In the genomic region with DNA sequence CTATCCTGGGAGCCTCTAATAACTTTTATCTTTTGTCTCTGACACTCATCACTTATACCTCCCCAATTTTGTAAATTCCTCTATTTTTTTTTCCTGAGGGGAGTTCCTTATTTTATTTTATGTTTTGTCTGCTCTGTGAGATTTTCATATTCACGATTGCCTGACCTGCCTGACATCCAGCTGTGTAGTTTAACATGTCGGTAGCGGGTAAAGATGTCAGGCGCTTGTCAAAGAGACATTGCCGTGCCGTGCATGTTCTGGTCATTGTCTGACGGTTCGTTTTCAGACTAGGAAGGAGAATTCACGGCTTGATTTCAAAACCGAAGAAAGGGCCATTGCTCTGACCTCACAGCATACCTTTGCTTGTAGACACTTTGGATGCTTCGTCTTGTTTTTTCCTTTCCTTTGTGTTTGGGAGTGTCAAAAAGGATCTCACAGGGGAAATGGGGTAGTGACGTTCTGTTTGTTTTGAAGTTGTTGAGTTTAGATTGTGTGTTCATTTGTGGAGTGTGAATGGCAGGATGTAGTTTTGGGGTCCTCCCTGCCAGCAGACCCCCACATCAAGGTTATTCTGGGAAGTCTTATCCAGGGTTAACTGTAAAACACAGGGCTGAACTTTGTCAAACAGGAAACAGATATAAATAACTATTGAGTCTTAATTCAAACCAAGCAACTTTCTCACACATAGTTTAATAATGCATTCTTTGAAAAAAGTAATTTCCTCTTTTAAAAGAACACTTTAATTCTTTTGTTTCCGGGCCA, we compare ENCODE assay signal across 13 mouse cellular contexts.
DNase-seq lines count a peak whose midpoint lies in the region; ATAC-seq and TF ChIP-seq lines count a peak whose summit lies in the region.
"Had no signal": no experiment of that assay in that cellular context is flagged by ENCODE, and none has a peak within 500 bp of the region (broad histone marks: within the 10 kb centered on the region; RNA-seq: fewer than 3 reads in every experiment).

No protein-coding gene starts in this region.

- H3K9ac ChIP-seq in heart, embryonic 14.5 days (ENCODE audit: low read length), result no peak overlapping the region
- H3K9ac ChIP-seq in liver, adult 2 months (ENCODE audit: low read depth, low read length), result no peak overlapping the region
- no peak overlapping the region for H3K9ac ChIP-seq in liver, embryonic 15.5 days
- H3K9ac ChIP-seq: hindbrain, embryonic 15.5 days; liver, embryonic 14.5 days had no signal

- no peak for ATAC-seq in heart, embryonic 14.5 days (ENCODE audit: insufficient number of reproducible peaks, insufficient read depth, low FRiP score, low read depth)
- peak; percentile 17 for ATAC-seq in activated CD4-positive, CD25-positive, alpha-beta regulatory T cell, adult 4 months
- no peak for ATAC-seq in liver, embryonic 15.5 days (ENCODE audit: insufficient read depth)

- intact Hi-C loops in left cerebral cortex, postnatal 25 days (cut with DNase I), result loop anchor here (2.0 kb wide), 1 partner anchor 60 kb away; a partner anchor contains a TSS

- H3K27ac ChIP-seq in heart, embryonic 14.5 days (replicated peaks in 1 of 2; ENCODE audit: control insufficient read depth in 1 of 2, insufficient read depth in 1 of 2, low read depth in 2 of 2, low read length in 2 of 2), result 0 out of 4 replicates have a peak overlapping the region, but pooled peaks have one; percentile 4 to 10
- H3K27ac ChIP-seq in liver, adult 2 months (replicated peaks; ENCODE audit: insufficient read depth, low read depth, low read length), result peak overlapping the region; percentile 72
- H3K27ac ChIP-seq in liver, embryonic 15.5 days (replicated peaks), result peak overlapping the region; percentile 48; the same call in 1 of the 2 replicates
- H3K27ac ChIP-seq: hindbrain, embryonic 15.5 days; liver, embryonic 14.5 days had no signal

- H3K36me3 ChIP-seq in heart, embryonic 14.5 days (ENCODE audit: control insufficient read depth, insufficient read depth, low read length), result no peaks in the 10 kb centered on the region
- no peaks in the 10 kb centered on the region for H3K36me3 ChIP-seq in liver, adult 2 months (ENCODE audit: control insufficient read depth, insufficient read depth, low read length)
- no peaks in the 10 kb centered on the region for H3K36me3 ChIP-seq in liver, embryonic 15.5 days (replicated peaks)
- H3K36me3 ChIP-seq: hindbrain, embryonic 15.5 days had no signal

- no peak overlapping the region for H3K4me3 ChIP-seq in heart, embryonic 14.5 days (ENCODE audit: control insufficient read depth in 1 of 2, insufficient read depth in 1 of 2, low read depth in 1 of 2, low read length in 2 of 2)
- no peak overlapping the region for H3K4me3 ChIP-seq in liver, adult 2 months (ENCODE audit: insufficient read depth, low read depth, low read length)
- no peak overlapping the region for H3K4me3 ChIP-seq in liver, embryonic 15.5 days (replicated peaks)
- H3K4me3 ChIP-seq: hindbrain, embryonic 15.5 days had no signal

- peaks cover 15 to 41% of the 10 kb centered on the region in 2 experiments for H3K4me1 ChIP-seq in heart, embryonic 14.5 days (ENCODE audit: control insufficient read depth in 2 of 2, insufficient read depth in 2 of 2, low read length in 2 of 2)
- H3K4me1 ChIP-seq in liver, adult 2 months (ENCODE audit: control insufficient read depth, insufficient read depth, low read length), result peaks cover 3% of the 10 kb centered on the region
- peaks cover 89% of the 10 kb centered on the region for H3K4me1 ChIP-seq in liver, embryonic 15.5 days (replicated peaks)

- WGBS in heart, embryonic 14.5 days, result 47% methylated on average over 13 of the region's 13 CpGs
- 70% methylated on average over 13 of the region's 13 CpGs for WGBS in liver, adult 2 months
- whole genome bisulfite sequencing in liver, embryonic 15.5 days (ENCODE audit: insufficient replicate concordance), result 65% methylated on average over 13 of the region's 13 CpGs

- H3K4me2 ChIP-seq in heart, embryonic 14.5 days (ENCODE audit: low read length), result peak overlapping the region; percentile 27; the same call in 1 of the 2 replicates
- no peak overlapping the region for H3K4me2 ChIP-seq in liver, embryonic 15.5 days
- H3K4me2 ChIP-seq: hindbrain, embryonic 15.5 days had no signal

- H3K9me3 ChIP-seq in heart, embryonic 14.5 days (ENCODE audit: control insufficient read depth, low read length), result no peaks in the 10 kb centered on the region
- H3K9me3 ChIP-seq in liver, embryonic 15.5 days (replicated peaks), result no peaks in the 10 kb centered on the region
- H3K9me3 ChIP-seq: hindbrain, embryonic 15.5 days had no signal

- TF ChIP-seq CTCF in liver, adult 2 months (IDR thresholded peaks at IDR 0.05; ENCODE audit: low read depth, low read length), result no peak

- no peaks in the 10 kb centered on the region for H3K27me3 ChIP-seq in heart, embryonic 14.5 days (ENCODE audit: control insufficient read depth, insufficient read depth, low read length)
- H3K27me3 ChIP-seq in liver, adult 2 months (ENCODE audit: control insufficient read depth, insufficient read depth, low read length), result no peaks in the 10 kb centered on the region
- H3K27me3 ChIP-seq in liver, embryonic 15.5 days, result no peaks in the 10 kb centered on the region
- H3K27me3 ChIP-seq: hindbrain, embryonic 15.5 days had no signal

- no peak for DNase-seq in heart, adult 18-20 months
- no peak for DNase-seq in liver, adult 2 months (ENCODE audit: extremely low read depth, low read depth, low spot score)
- no peak for DNase-seq in liver
- no peak for DNase-seq in left cerebral cortex, postnatal 25 days (ENCODE audit: low spot score in 2 of 2)
- no peak for DNase-seq in cerebellum, postnatal 10 days
- DNase-seq: adrenal gland, postnatal 10 days; cerebellum, adult 2 months; kidney, adult 11 months had no signal

- peaks cover 14% of the 10 kb centered on the region; the same call in 1 of the 2 replicates for H3K79me2 ChIP-seq in liver, adult 2 months (ENCODE audit: control insufficient read depth, insufficient read depth, low read length)

- no peak for TF ChIP-seq POLR2A in liver, adult 2 months (IDR thresholded peaks at IDR 0.05; ENCODE audit: extremely low read depth, insufficient read depth, low read length)

Comparison
In these comparisons a context has a peak if more than half of its experiments do, and no peak if none do; other contexts are left out.
1. H3K27ac ChIP-seq: peak in every context shown above with its lines; median percentile 72 in liver, adult 2 months; 48 in liver, embryonic 15.5 days; 7 in heart, embryonic 14.5 days.